Mouse (Mus musculus) embryo, embryonic 9.5 days (tissue): ENCODE data around the gene Gdpd5.
"Not testable (repeated sequence)": the region's sequence is repeated elsewhere in the genome, so short reads cannot be mapped to it uniquely, and the experiment has no call there.

Experiments
- DNase-seq: peaks from one replicate; pipeline ENCODE4 v3.0.0-alpha.2; 2017; ENCODE audit errors: extremely low spot score

Gdpd5 gene

DNA sequence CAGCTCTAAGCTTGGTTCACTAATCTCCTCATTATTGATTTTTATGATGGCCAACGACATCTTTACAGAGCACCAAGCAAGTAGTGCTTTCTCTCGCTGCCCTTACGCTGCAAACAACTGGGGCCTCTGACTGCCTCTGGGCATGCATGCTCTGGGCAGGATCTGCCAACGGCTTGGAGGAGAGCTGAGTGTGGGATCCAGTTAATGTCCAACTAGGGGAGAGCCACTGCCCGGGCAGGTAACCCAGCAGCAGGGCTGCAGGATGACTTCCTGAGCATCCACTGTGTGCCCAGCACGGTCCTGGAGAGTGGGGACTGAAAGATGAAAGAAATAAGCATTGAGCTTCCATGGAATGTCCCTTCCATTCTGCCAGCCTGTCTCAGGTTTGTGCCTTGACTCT, 14.5 kb upstream of the Gdpd5 start:
- no peak for DNase-seq

DNA sequence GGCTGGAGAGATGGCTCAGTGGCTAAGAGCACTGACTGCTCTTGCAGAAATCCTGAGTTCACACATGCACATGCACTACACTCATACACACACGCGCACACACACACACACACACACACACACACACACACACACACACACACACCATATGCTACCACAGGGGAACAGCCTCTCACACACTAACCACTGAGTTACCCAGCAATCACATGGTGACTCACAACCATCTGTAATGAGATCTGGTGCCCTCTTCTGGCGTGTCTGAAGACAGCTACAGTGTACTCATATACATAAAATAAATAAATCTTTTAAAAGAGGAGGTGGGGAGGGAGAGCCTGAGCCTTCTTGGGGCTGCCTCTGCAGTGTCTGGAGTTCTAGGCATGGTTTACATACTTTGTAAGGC, 6.9 kb upstream of the Gdpd5 start:
- not testable (repeated sequence) for DNase-seq

DNA sequence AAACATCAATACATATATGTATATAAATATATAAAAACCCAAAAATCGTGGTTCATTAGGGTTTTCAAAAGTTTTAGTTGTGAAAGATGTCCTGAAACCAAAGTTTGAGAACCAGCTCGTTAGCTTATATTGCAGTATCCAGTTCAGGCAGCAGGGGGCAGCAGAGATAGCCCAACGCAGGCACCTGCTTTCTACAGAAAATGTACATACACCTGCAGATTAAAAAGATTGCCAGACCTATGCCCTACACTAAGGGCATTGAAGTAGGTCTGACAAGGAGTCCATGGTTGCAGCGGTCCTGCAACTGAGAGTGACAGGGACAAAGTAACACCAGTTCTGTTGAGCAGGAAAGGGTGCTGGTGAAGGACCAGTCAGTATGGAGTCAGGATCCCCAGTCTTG, 5.8 kb upstream of the Gdpd5 start:
- peak; percentile 70 for DNase-seq

GRCm38 (mm10) chr7:99378870-99379269, 2.3 kb upstream of the Gdpd5 start:
- no peak for DNase-seq

GRCm38 (mm10) chr7:99380491-99381213, 562 bp upstream of the Gdpd5 start:
- peak; percentile 78 for DNase-seq

DNA sequence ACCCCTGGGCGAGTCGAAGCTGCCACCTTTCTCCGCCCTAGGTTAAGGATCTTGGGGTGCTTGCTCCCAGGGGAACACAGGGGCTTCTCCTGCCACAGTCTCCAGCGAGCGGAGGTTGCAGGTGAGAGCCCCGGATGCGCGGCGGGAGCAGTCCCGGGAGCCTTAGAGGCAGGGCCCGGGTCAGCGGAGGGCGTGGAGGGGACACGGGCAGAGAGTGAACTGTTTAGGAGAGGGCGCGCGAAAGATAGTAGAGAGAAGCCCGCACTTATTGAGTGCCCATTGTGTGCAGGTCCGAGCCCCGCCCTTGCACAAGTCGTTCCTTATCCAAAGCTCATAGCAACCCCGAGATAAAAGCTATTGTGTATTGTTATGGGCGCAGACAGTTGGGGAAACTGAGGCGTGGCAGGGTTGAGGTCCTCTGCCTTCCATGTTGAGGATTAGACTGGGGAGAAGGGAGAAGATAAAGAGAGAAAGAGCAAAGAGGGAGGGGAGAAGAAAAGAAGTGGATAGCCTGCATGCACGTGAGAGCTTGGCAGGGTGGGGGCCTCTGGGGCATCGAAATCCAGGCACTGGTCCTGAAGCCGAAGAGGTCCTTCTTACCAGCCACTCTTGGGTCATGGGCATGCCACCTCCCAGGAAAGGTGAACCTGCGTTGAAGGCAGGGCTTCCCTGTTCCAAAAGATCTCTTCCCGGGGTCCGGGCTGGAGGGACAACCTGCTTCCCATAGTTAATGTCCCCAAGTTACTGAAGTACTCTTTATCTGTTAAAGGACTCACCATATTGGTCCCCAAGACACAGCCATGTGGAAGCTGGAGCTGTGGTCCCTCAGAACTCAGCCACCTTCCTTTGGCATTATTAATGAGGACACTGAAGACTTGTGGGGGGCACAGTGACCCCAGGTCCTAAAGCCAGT, 1.1 kb downstream of the Gdpd5 start:
- peak; percentile 60 for DNase-seq

DNA sequence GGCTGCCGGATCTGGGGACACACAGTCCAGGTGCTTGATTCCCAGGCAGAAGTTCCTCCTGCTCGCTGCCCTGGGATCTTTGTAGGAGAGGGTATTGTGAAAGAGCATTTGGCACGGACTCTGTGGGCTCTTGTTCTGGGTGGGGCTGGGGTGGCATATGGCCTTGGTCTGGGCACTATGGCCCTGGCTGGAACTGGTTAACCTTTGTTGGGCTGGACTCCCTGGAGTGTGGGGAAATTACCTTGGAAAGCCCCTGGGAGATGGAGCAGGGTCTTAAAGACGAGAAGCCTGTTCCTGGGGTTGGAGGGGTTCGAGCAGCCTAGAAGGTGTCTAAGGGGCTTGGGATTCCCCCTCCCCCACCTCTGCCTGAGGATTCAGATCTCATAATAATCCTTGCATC, 2.0 kb downstream of the Gdpd5 start:
- DNase-seq: no peak

GRCm38 (mm10) chr7:99384101-99384611, 2.9 kb downstream of the Gdpd5 start:
- no peak for DNase-seq

GRCm38 (mm10) chr7:99386030-99386429, 4.8 kb downstream of the Gdpd5 start:
- no peak for DNase-seq

DNA sequence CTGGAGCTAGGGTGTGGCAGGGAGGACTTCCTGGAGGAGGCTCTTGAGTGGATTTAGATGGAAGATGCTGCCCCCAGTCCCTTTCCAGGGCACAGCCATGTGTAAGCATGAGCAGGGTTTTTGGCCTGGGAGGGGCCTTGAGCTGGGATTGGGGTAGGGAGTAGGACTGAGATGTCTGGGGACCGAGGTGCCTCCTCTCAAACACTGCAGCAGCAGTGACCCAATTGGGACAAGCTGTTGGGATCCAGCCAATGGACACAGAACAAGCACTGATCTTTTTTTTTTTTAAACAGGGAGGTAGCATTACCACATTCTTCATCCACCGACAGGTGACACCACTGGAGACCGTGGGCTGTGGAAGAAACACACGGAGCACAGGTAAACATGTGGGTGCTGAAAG, 5.6 kb downstream of the Gdpd5 start:
- DNase-seq: no peak

DNA sequence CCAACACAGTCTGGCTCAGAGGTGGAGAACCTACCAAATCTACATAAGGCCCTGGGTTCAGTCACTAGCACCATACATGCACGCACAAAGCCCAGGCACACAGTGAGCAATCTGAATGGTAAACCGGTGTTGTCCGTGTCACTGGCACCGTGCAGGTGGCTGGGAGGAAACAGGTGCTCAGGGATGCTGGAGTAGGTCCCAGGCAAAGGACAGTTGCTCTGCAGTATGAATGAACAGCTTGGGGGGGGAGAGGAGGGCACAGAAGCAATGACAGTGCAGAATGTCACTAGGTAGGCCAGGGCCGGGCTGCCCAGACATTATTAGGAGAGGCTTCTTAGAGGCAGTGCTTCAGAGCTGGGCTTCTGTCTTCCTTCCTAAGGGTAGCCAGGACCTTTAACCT, 6.1 kb downstream of the Gdpd5 start:
- no peak for DNase-seq

DNA sequence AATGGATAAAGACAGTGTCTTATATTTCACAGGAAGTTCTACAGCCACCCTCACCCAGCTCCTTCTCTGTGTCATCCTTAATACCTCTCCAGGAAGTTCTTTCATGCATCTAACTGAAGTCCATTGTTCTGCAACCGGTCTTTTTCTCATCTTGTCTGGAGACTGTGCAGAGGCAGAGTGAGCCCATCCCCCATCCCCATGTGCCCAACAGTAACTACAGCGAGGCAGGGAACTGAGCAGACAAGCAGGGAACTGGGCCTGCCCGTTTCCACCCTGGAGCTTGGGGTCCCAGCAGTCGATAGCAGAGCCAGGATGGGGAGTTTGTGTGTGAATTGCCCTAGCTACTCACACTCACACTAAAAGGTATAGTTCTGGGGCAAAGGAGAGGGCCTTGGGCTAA, 9.3 kb downstream of the Gdpd5 start:
- DNase-seq: peak; percentile 49

- DNase-seq: no peak
Observed at GRCm38 (mm10) chr7:99392696-99393095, 11.5 kb downstream of the Gdpd5 start.

DNA sequence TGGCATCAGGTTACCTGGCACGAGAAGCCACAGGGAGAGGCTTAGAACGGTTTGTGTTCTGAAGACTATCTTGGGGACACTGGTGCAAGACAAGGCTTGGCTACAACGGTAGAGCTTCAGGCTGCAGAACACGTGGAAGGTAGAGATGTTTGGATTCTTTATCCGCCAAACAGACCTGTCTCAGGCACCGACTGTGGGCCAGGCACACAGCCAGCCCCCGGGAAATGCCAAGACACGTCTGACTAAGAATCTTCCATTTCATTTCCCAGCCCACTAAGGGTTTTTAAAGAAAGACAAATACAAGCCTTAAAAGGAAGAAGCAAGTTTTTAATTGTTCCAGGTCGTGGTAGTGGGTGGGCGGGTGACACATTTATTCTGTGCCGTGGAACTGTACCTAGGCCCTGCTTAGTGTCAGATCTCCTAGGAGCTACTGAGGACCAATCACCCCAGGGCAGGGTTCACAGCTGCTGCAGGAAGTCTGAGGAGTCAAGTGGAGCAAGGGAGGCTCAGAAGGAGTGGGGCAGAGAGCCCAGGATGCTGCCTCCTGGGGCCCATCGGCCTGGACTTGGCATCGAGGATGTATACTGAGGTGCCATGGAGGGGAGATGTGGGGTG, 12.6 kb downstream of the Gdpd5 start:
- no peak for DNase-seq

DNA sequence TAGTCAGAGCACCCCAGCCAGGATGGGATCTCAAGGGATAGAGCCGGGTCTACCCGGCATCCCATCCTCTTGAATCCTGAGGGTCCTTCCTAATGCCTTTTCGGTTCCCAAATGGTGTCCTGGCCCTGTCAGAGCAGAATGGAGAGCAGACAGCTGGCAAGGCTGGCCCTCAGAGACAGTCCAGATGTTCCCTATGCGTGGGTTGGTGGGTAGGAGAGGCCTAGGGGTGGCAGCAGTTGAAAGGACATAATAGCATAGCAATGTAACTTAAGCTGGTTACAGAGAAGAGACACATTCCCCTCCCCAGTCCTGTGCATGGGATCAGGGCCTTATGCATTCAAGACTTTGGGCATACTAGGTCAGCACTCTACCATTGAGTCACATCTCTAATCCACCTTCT, 14.2 kb downstream of the Gdpd5 start:
- no peak for DNase-seq

GRCm38 (mm10) chr7:99395908-99396616, 14.8 kb downstream of the Gdpd5 start:
- DNase-seq: no peak

- DNase-seq: no peak
Observed at GRCm38 (mm10) chr7:99396994-99397659, 15.9 kb downstream of the Gdpd5 start.

- no peak for DNase-seq
Observed at GRCm38 (mm10) chr7:99401373-99401772, 20.2 kb downstream of the Gdpd5 start.

GRCm38 (mm10) chr7:99402477-99402876, 21.3 kb downstream of the Gdpd5 start:
- DNase-seq: no peak

- DNase-seq: no peak
Observed at GRCm38 (mm10) chr7:99403254-99403653, 22.0 kb downstream of the Gdpd5 start.

GRCm38 (mm10) chr7:99404031-99404735, 23.0 kb downstream of the Gdpd5 start:
- no peak for DNase-seq
